Mouse (Mus musculus): ENCODE measurements around the gene Parp14. TPM values are rescaled to one million over a fixed set of nuclear protein-coding genes. Genes with fewer than 3 reads are reported as not detected.

Gene Parp14
- total and polyA plus RNA-seq, 3 experiments: 3.9 to 6.4 (median 6.0) TPM

GRCm38 (mm10) chr16:35869126-35869525, 2.2 kb downstream of the Parp14 start:
- Histone ChIP-seq H3K4me1 (ENCODE audit: control insufficient read depth in 1 of 2, insufficient read depth in 2 of 2) (peaks cover 5 to 39% of the 10 kb centered on the region in 2 experiments), H3K27me3 (replicated peaks) (peaks cover 3% of the 10 kb centered on the region), H3K36me3 (replicated peaks in 1 of 2; ENCODE audit: control insufficient read depth in 1 of 2, insufficient read depth in 1 of 2, low read length in 1 of 2) (peaks cover 10 to 17% of the 10 kb centered on the region in 2 experiments), H3K9ac (ENCODE audit: insufficient read depth, low read depth) (peak overlapping the region; percentile 66), H3K9me3 (replicated peaks; ENCODE audit: low read length) (no peaks in the 10 kb centered on the region), H3K27ac (ENCODE audit: insufficient read depth, low read depth) (peak overlapping the region; percentile 35; the same call in 1 of the 2 replicates), H3K4me2 (ENCODE audit: insufficient read depth, low read depth, poor library complexity, severe bottlenecking) (peak overlapping the region; percentile 97), H3K79me2 (replicated peaks; ENCODE audit: control insufficient read depth, extremely low read depth, insufficient read depth, poor library complexity, severe bottlenecking) (no peaks in the 10 kb centered on the region), H3K4me3 (replicated peaks in 1 of 3; ENCODE audit: low read depth in 2 of 3, low read length in 2 of 3, poor library complexity in 1 of 3) (peak overlapping the region; percentile 30 to 49 (median 44))
- in situ Hi-C loops (cut with MboI; ENCODE audit: low pct_ligation_motif_present, low pct_unique_long_range_greater_than_20kb, low sequenced_read_pairs): no loop called here
- DNase-seq (ENCODE audit: extremely low read depth): peak; percentile 74
- dilution Hi-C loops (cut with MboI; ENCODE audit: extremely low pct_ligation_motif_present, extremely low pct_unique_long_range_greater_than_20kb, low sequenced_read_pairs): no loop called here
- no peak; the same call in 1 of the 2 replicates for TF ChIP-seq ZC3H11A (IDR thresholded peaks at IDR 0.05; ENCODE audit: low read depth, low read length)
- peak; percentile 39; the same call in 1 of the 2 replicates for TF ChIP-seq NRF1 (IDR thresholded peaks at IDR 0.05; ENCODE audit: low read depth, low read length)
- peak; percentile 73 for TF ChIP-seq ETS1 (conservative IDR thresholded peaks at IDR 0.05; ENCODE audit: low read depth, low read length)
- 0 out of 2 replicates have a peak, but pooled peaks have one; percentile 33 for TF ChIP-seq MYC (IDR thresholded peaks at IDR 0.05; ENCODE audit: low read depth, low read length)
- peak; percentile 65 for TF ChIP-seq RAD21 (IDR thresholded peaks at IDR 0.05; ENCODE audit: low read depth, low read length)
- no peak for TF ChIP-seq MXI1 (IDR thresholded peaks at IDR 0.05; ENCODE audit: low read depth, low read length)
- TF ChIP-seq POLR2A (IDR thresholded peaks at IDR 0.05; ENCODE audit: low read depth, low read length): peak; percentile 56
- no peak for TF ChIP-seq ZNF384 (IDR thresholded peaks at IDR 0.05; ENCODE audit: low read depth, low read length)
- TF ChIP-seq MAFK (IDR thresholded peaks at IDR 0.05; ENCODE audit: insufficient replicate concordance, low read length): 0 out of 2 replicates have a peak, but pooled peaks have one; percentile 19
- TF ChIP-seq USF2 (conservative IDR thresholded peaks at IDR 0.05; ENCODE audit: low read depth, low read length): no peak
- TF ChIP-seq MAX (IDR thresholded peaks at IDR 0.05; ENCODE audit: low read length): no peak; the same call in 1 of the 2 replicates
- TF ChIP-seq HCFC1 (IDR thresholded peaks at IDR 0.05; ENCODE audit: low read depth, low read length): peak; percentile 34
- TF ChIP-seq SMC3 (IDR thresholded peaks at IDR 0.05; ENCODE audit: low read depth, low read length): peak; percentile 55
- 0 out of 2 replicates have a peak, but pooled peaks have one; percentile 41 for TF ChIP-seq BHLHE40 (IDR thresholded peaks at IDR 0.05; ENCODE audit: low read depth, low read length)
- peak in 1 of 2 experiments; percentile 79; a peak in 2 of 4 replicates for TF ChIP-seq CTCF (conservative IDR thresholded peaks at IDR 0.05 in 1 of 2, IDR thresholded peaks at IDR 0.05 in 1 of 2; ENCODE audit: low read depth in 2 of 2, low read length in 2 of 2)
- TF ChIP-seq USF1 (IDR thresholded peaks at IDR 0.05; ENCODE audit: low read depth, low read length): no peak
- TF ChIP-seq IRF4 (IDR thresholded peaks at IDR 0.05; ENCODE audit: low read depth, low read length): peak; percentile 89
- TF ChIP-seq TCF12 (IDR thresholded peaks at IDR 0.05; ENCODE audit: low read depth, low read length): peak; percentile 54; the same call in 1 of the 2 replicates
- no peak for TF ChIP-seq JUN (IDR thresholded peaks at IDR 0.05; ENCODE audit: insufficient read depth, low read depth, low read length)
- TF ChIP-seq EP300 (IDR thresholded peaks at IDR 0.05; ENCODE audit: low read length): peak; percentile 71
- peak; percentile 70 for TF ChIP-seq ELF1 (IDR thresholded peaks at IDR 0.05; ENCODE audit: low read depth, low read length)
- TF ChIP-seq SIN3A (IDR thresholded peaks at IDR 0.05; ENCODE audit: low read length): 0 out of 2 replicates have a peak, but pooled peaks have one; percentile 17
- peak; percentile 57; the same call in 1 of the 2 replicates for TF ChIP-seq TBP (conservative IDR thresholded peaks at IDR 0.05; ENCODE audit: low read depth, low read length)
